Mouse (Mus musculus) midbrain, embryonic 13.5 days (tissue): Measurements from ENCODE around the gene Bax. TPM values are rescaled to one million over a fixed set of nuclear protein-coding genes. Genes with fewer than 3 reads are reported as not detected.
A peak's percentile ranks its signal among the peaks of the same experiment; 100 is the strongest.
"Not testable (repeated sequence)": the region's sequence is repeated elsewhere in the genome, so short reads cannot be mapped to it uniquely, and the experiment has no call there.

Experiments
- ATAC-seq: fragments of 200-750 bp; cut with Nextera tagmentation; 2 replicates; pipeline ENCODE4 v1.8.0; 2017; ENCODE audit warnings: mild to moderate bottlenecking, moderate TSS enrichment, moderate library complexity
- H3K27ac ChIP-seq: fragments of 300-500 bp; sonication (generic); 2 replicates; pipeline ENCODE4 v1.5.1; 2015; ENCODE audit warnings: inconsistent platforms, mild to moderate bottlenecking, moderate library complexity
- H3K27me3 ChIP-seq: fragments of 300-500 bp; sonication (generic); 2 replicates; pipeline ENCODE4 v1.6.1; 2015; ENCODE audit warnings: mild to moderate bottlenecking, inconsistent platforms
- H3K36me3 ChIP-seq: fragments of 300-500 bp; sonication (generic); 2 replicates; pipeline ENCODE4 v1.6.1; 2015; ENCODE audit warnings: mild to moderate bottlenecking, inconsistent platforms
- H3K4me1 ChIP-seq: fragments of 300-500 bp; sonication (generic); replicated peaks from 2 replicates; pipeline ENCODE4 v1.6.1; 2015; ENCODE audit warnings: inconsistent platforms
- H3K4me2 ChIP-seq: fragments of 300-500 bp; sonication (generic); replicated peaks from 2 replicates; pipeline ENCODE4 v1.6.1; 2015; ENCODE audit warnings: moderate library complexity, mild to moderate bottlenecking, inconsistent platforms
- H3K4me3 ChIP-seq: fragments of 300-500 bp; sonication (generic); replicated peaks from 2 replicates; pipeline ENCODE4 v1.5.1; 2015; ENCODE audit warnings: mild to moderate bottlenecking, inconsistent platforms
- H3K9ac ChIP-seq: fragments of 300-500 bp; sonication (generic); replicated peaks from 2 replicates; pipeline ENCODE4 v1.6.1; 2015; ENCODE audit warnings: mild to moderate bottlenecking, inconsistent platforms
- H3K9me3 ChIP-seq: fragments of 300-500 bp; sonication (generic); 2 replicates; pipeline ENCODE4 v1.6.1; 2016; ENCODE audit warnings: mild to moderate bottlenecking, inconsistent platforms
- WGBS: fragments of 180-500 bp; shearing (Covaris S2); methylation state at CpG from one replicate; pipeline ENCODE4 v1.1.7; 2015; 5-methylcytosine and 5-hydroxymethylcytosine counted together
- polyA plus RNA-seq: library from polyadenylated mRNA; unstranded; fragments of >200 nt; fragmentation: Nextera tagmentation; extraction: Ambion mirVana; gene quantifications from 2 replicates; pipeline ENCODE4 v1.2.1, GENCODE M21; 2015

The Bax gene
- polyA plus RNA-seq, 1 experiment from 2014 or later = 265 TPM

GRCm38 (mm10) chr7:45461326-45461725 is 5.4 kb downstream of the Bax start:
- ATAC-seq = no peak
- Histone ChIP-seq H3K4me1 (peaks cover 58% of the 10 kb centered on the region), H3K36me3 (peaks cover 55% of the 10 kb centered on the region), H3K9ac (no peak overlapping the region), H3K4me2 (no peak overlapping the region), H3K27me3 (no peaks in the 10 kb centered on the region), H3K9me3 (no peaks in the 10 kb centered on the region), H3K27ac (peak overlapping the region; percentile 95), H3K4me3 (no peak overlapping the region)
- WGBS = 60% methylated on average over 5 of the region's 5 CpGs

DNA sequence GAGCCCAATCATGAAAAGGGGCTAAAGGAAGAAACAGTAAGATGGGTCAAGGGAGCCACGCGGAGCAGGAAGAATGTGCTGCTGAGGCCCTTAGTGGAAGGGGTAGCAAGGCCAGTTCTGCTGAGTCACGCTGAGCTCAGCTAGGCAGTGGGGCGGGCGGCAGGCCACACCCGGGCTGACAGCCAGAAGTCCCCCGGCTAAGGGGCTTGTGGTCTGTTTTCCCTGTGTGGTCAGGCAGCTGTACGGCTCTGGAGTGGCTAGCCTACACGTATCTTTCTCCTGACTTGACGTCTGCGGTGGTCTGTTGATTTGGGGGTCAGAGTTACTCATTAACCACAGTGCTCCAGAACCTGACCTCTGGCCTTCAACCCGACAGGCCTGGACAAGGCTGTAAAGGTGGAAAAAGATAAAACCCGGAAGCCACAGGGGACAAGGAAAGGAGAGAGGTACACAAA is 5.8 kb downstream of the Bax start:
- Histone ChIP-seq H3K9ac (peak overlapping the region; percentile 61; the same call in 1 of the 2 replicates), H3K4me3 (no peak overlapping the region), H3K27ac (peak overlapping the region; percentile 95), H3K4me1 (peaks cover 58% of the 10 kb centered on the region), H3K4me2 (peak overlapping the region; percentile 56; the same call in 1 of the 2 replicates), H3K27me3 (no peaks in the 10 kb centered on the region), H3K9me3 (no peaks in the 10 kb centered on the region), H3K36me3 (peaks cover 59% of the 10 kb centered on the region)
- WGBS = 58% methylated on average over 13 of the region's 13 CpGs
- no peak for ATAC-seq

DNA sequence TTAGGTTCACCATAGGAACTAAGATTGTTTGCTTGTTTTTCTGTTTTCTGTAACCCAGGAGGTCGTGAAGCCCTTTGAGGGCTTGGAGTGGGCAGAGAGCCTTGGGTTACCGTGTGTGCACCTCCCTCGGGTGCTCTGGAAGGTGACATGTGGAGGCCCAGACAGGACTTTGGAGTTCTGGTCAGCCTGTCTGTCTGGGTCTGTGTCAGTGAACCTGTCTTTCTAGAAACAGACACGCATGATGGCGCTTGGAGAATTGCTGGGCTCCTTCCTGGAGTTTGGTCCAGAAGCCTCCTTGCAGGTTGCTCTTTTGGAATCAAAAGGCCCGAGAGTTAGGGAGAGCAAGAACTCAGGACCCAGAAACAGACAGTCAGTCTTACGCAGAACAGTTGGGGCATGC is 6.3 kb downstream of the Bax start:
- Histone ChIP-seq H3K27ac (peak overlapping the region; percentile 95), H3K27me3 (no peaks in the 10 kb centered on the region), H3K4me1 (peaks cover 52% of the 10 kb centered on the region), H3K4me2 (peak overlapping the region; percentile 56), H3K36me3 (peaks cover 64% of the 10 kb centered on the region), H3K4me3 (peak overlapping the region; percentile 95), H3K9ac (peak overlapping the region; percentile 61), H3K9me3 (no peaks in the 10 kb centered on the region)
- WGBS = 76% methylated on average over 7 of the region's 7 CpGs
- ATAC-seq = peak; percentile 4; the same call in 1 of the 2 replicates

GRCm38 (mm10) chr7:45459564-45460140 is 7.0 kb downstream of the Bax start, which contains the start of gene Ftl1:
Gene Ftl1, minus strand, starts transcription at chr7:45459884.
- 0% methylated on average over 34 of the region's 37 CpGs for WGBS
- peak within 1 kb of the TSS; percentile 92 for H3K4me2 ChIP-seq
- H3K4me1 ChIP-seq = peaks cover 45% of the 10 kb centered on the region
- not testable (repeated sequence) for H3K27me3 ChIP-seq, H3K9me3 ChIP-seq
- H3K9ac ChIP-seq = peak within 1 kb of the TSS; percentile 97
- H3K4me3 ChIP-seq = peak within 1 kb of the TSS; percentile 95
- H3K36me3 ChIP-seq = peaks cover 65% of the 10 kb centered on the region
- peak; percentile 95 for ATAC-seq
- peak within 1 kb of the TSS; percentile 95 for H3K27ac ChIP-seq

- Histone ChIP-seq H3K4me1 (peaks cover 44% of the 10 kb centered on the region), H3K27ac (peak overlapping the region; percentile 95), H3K36me3 (peaks cover 69% of the 10 kb centered on the region), H3K27me3 (no peaks in the 10 kb centered on the region), H3K4me3 (peak overlapping the region; percentile 95), H3K4me2 (peak overlapping the region; percentile 92), H3K9me3 (no peaks in the 10 kb centered on the region), H3K9ac (peak overlapping the region; percentile 97)
- WGBS = under 1% methylated on average over 42 of the region's 43 CpGs
- peak; percentile 79 for ATAC-seq
These were observed 7.7 kb downstream of the Bax start for GRCm38 (mm10) chr7:45458748-45459563.

GRCm38 (mm10) chr7:45457204-45458060 is 9.3 kb downstream of the Bax start:
- Histone ChIP-seq H3K4me3 (peak overlapping the region; percentile 95), H3K4me2 (peak overlapping the region; percentile 92), H3K27ac (peak overlapping the region; percentile 15; the same call in 1 of the 2 replicates), H3K27me3 (no peaks in the 10 kb centered on the region), H3K9me3 (no peaks in the 10 kb centered on the region), H3K4me1 (peaks cover 44% of the 10 kb centered on the region), H3K36me3 (peaks cover 63% of the 10 kb centered on the region), H3K9ac (peak overlapping the region; percentile 97)
- WGBS = 79% methylated on average over 10 of the region's 10 CpGs
- no peak for ATAC-seq

GRCm38 (mm10) chr7:45456721-45457203 is 9.9 kb downstream of the Bax start:
- ATAC-seq = no peak
- peaks cover 42% of the 10 kb centered on the region for H3K4me1 ChIP-seq
- H3K4me2 ChIP-seq = peak overlapping the region; percentile 92
- peak overlapping the region; percentile 32 for H3K27ac ChIP-seq
- WGBS = 60% methylated on average over 9 of the region's 9 CpGs
- no peaks in the 10 kb centered on the region for H3K9me3 ChIP-seq
- peak overlapping the region; percentile 97 for H3K9ac ChIP-seq
- no peaks in the 10 kb centered on the region for H3K27me3 ChIP-seq
- H3K4me3 ChIP-seq = peak overlapping the region; percentile 95
- H3K36me3 ChIP-seq = peaks cover 59% of the 10 kb centered on the region

DNA sequence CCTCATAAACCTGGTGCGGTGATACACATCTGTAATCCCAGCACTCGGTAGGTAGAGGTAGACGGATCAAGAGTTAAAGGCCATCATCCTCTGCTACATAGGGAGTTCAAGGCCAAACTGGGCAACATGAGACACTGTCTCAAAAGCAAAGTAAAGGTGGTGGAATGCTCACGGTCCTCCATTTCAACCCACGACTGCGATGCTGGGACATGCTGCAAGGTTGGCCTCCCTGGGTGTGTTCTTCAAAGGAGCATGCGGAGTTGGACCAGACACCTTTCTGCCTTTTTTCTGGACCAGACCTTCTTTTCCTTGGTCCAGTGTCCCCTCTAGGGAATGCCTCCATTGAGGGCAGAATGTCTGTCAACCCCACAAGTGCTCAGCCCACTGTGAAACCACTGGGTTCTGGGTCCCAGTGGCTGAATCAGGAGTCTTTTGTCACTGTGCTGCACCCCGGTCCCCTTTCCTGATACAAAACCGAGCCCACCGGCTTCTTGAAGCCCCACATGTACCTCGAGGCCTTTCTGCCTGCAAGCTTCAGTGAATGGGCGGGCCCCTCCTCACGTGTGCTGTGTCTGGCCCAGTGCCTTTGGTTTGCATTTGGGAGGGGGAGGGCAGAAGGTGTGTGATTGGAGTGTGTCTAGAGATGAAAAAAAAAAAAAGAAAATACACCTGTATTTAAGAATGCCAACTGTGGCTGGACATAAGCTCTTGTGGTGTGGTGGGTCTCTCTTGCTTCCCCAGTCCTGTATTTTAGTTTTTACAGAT is 10.6 kb downstream of the Bax start:
- H3K27me3 ChIP-seq = no peaks in the 10 kb centered on the region
- no peak overlapping the region for H3K9ac ChIP-seq
- peaks cover 40% of the 10 kb centered on the region for H3K4me1 ChIP-seq
- no peak for ATAC-seq
- H3K4me3 ChIP-seq = 0 out of 2 replicates have a peak overlapping the region, but pooled peaks have one; percentile 95
- H3K9me3 ChIP-seq = no peaks in the 10 kb centered on the region
- peaks cover 55% of the 10 kb centered on the region for H3K36me3 ChIP-seq
- peak overlapping the region; percentile 32; the same call in 1 of the 2 replicates for H3K27ac ChIP-seq
- peak overlapping the region; percentile 92; the same call in 1 of the 2 replicates for H3K4me2 ChIP-seq
- 78% methylated on average over 13 of the region's 13 CpGs for WGBS

DNA sequence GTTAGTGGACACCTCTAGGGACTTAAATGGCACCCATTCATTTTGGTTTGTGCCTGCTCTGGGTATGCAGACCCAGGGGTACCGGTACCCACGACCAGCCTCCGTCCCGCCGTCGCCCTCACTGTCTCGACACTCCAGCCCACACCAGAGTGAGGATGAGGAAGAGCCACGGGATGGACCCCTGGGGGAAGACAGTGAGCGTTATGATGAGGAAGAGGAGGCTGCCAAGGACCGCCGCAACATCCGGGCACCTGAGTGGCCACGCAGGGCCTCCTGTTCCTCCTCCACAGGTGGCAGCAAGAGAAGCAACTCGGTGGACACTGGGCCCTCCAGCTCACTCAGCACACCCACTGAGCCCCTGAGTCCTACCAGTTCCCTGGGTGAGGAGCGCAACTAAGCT is 11.7 kb downstream of the Bax start:
- H3K4me3 ChIP-seq = no peak overlapping the region
- 92% methylated on average over 15 of the region's 15 CpGs for WGBS
- H3K36me3 ChIP-seq = peaks cover 58% of the 10 kb centered on the region

DNA sequence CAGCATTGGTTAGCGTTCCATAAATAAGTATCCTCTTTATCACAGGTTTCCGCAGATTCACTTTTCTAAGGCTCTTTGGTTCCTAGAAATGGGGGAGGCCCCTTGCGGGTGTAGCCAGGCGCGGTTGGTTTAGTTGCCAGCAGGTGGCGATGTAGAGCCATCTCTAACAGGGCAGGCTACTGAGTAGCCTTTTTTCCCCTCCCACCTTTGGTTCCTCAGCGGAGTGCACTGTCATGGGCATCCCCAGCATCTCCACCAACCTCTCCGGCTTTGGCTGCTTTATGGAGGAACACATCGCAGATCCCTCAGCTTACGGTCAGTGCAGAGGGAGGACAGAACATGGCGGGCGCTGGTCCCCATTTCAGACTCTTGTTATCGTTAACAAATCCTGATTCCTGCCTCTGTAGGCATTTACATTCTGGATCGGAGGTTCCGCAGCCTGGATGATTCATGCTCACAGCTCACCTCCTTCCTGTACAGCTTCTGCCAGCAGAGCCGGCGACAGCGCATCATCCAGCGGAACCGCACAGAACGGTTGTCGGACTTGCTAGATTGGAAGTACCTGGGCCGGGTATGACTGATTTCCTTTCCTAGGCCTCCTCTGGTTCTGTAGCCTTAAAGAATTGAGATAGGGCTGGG is 15.2 kb downstream of the Bax start:
- Histone ChIP-seq H3K9me3 (no peaks in the 10 kb centered on the region), H3K4me2 (no peak overlapping the region), H3K4me1 (peaks cover 8% of the 10 kb centered on the region), H3K9ac (0 out of 2 replicates have a peak overlapping the region, but pooled peaks have one; percentile 7), H3K27ac (no peak overlapping the region), H3K27me3 (no peaks in the 10 kb centered on the region), H3K4me3 (no peak overlapping the region), H3K36me3 (peaks cover 60% of the 10 kb centered on the region)
- peak; percentile 85 for ATAC-seq
- 52% methylated on average over 23 of the region's 23 CpGs for WGBS

More for the DNA sequence above, 11.7 kb downstream of the Bax start:
- Histone ChIP-seq H3K9ac (no peak overlapping the region), H3K4me2 (no peak overlapping the region), H3K4me1 (peaks cover 28% of the 10 kb centered on the region), H3K27me3 (no peaks in the 10 kb centered on the region), H3K9me3 (no peaks in the 10 kb centered on the region), H3K27ac (no peak overlapping the region)
- ATAC-seq = no peak
